Mouse (Mus musculus) megakaryocyte, embryonic 14.5 days (primary cell): ENCODE measurements around the gene Gm20388.

Source experiments
- FLI1 ChIP-seq: IDR thresholded peaks from 2 replicates; pipeline ENCODE4 v1.6.1; 2012; ENCODE audit warnings: low read length, inconsistent platforms, mixed read lengths
- GATA1 ChIP-seq: IDR thresholded peaks from 3 replicates; pipeline ENCODE4 v1.6.1; 2012; ENCODE audit warnings: mixed read lengths, low read length, inconsistent platforms, borderline replicate concordance

DNA sequence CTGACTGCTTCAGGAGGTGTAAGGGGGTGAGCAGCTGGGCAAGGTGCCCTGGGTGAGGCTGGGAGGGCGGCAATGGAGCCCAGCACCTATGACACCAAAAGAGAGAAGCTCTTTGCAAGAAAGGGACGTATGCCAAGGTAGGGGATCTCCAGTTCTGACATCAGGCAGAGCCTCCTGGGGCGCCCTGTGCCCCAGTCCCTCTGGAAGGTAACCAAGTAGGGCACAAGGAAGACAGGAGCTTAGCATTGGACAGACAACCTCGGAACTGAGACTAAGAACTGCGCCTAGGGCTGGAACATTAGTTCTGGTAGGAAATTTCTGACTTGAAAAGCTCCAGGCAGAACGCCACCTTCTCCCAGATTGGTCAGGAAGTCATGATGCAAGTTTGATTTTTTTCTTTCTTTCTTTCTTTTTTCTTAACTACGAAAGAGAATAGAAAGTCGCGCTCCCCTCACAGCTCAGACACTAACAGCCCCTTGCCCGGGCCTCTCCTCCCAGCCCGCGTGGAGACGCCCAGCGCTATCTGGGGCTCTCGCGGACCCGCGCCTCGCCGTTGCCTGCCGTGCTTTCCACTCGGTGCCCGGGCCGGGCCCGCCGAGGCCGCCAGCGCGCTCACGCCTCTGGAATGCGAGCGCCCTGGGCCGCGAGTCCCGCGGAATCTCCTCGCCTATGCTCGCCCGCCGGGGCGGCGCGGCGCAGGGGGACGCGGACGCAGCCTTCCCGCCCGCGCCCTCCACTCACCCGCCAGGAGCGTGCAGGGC lies 2639.8 kb downstream of the Gm20388 start:
- TF ChIP-seq GATA1 (no peak), FLI1 (no peak)
